Mouse (Mus musculus) cerebellum, postnatal 36 days (tissue): ENCODE measurements around the gene Scg5.
A peak's percentile ranks its signal among the peaks of the same experiment; 100 is the strongest.

Experiments used
- DNase-seq, 2 experiments: peaks; one replicate each; pipeline ENCODE4 v3.0.0; 2021 to 2022; ENCODE audit warnings: mixed read lengths in 2 of 2

Scg5 gene

GRCm38 (mm10) chr2:113828943-113829882 lies at the start of gene Scg5:
Gene Scg5 (minus strand): TSS chr2:113829121.
- peak; percentile 90 to 95 for DNase-seq

- DNase-seq, result no peak
Measured at GRCm38 (mm10) chr2:113870115-113870514, 41.2 kb upstream of the Scg5 start.

GRCm38 (mm10) chr2:113868404-113868803 lies 39.5 kb upstream of the Scg5 start:
- DNase-seq, result no peak

GRCm38 (mm10) chr2:113866155-113866554 lies 37.2 kb upstream of the Scg5 start:
- no peak for DNase-seq

GRCm38 (mm10) chr2:113849141-113849540 lies 20.2 kb upstream of the Scg5 start:
- DNase-seq, result no peak

GRCm38 (mm10) chr2:113848245-113849121 lies 19.6 kb upstream of the Scg5 start, which contains the start of gene Arhgap11a:
Gene Arhgap11a (minus strand): TSS chr2:113848661.
- peak; percentile 89 to 94 for DNase-seq

GRCm38 (mm10) chr2:113847678-113848244 lies 18.8 kb upstream of the Scg5 start:
- DNase-seq, result no peak

GRCm38 (mm10) chr2:113845081-113845480 lies 16.2 kb upstream of the Scg5 start:
- DNase-seq, result no peak

GRCm38 (mm10) chr2:113841656-113842437 lies 12.9 kb upstream of the Scg5 start:
- no peak for DNase-seq

- DNase-seq, result no peak
Measured at GRCm38 (mm10) chr2:113839488-113839887, 10.6 kb upstream of the Scg5 start.

GRCm38 (mm10) chr2:113835219-113835618 lies 6.3 kb upstream of the Scg5 start:
- no peak for DNase-seq

- DNase-seq, result no peak
Measured at GRCm38 (mm10) chr2:113828086-113828942, 607 bp downstream of the Scg5 start.

- DNase-seq, result peak in 1 of 2 experiments; percentile 50
Measured at GRCm38 (mm10) chr2:113823909-113824308, 5.0 kb downstream of the Scg5 start.

GRCm38 (mm10) chr2:113822367-113822766 lies 6.6 kb downstream of the Scg5 start:
- no peak for DNase-seq

GRCm38 (mm10) chr2:113821176-113821734 lies 7.7 kb downstream of the Scg5 start:
- DNase-seq, result no peak

- no peak for DNase-seq
Measured at GRCm38 (mm10) chr2:113820117-113820516, 8.8 kb downstream of the Scg5 start.

- DNase-seq, result no peak
Measured at GRCm38 (mm10) chr2:113817681-113818606, 11.0 kb downstream of the Scg5 start.

GRCm38 (mm10) chr2:113807640-113808039 lies 21.3 kb downstream of the Scg5 start:
- DNase-seq, result peak; percentile 76

GRCm38 (mm10) chr2:113806851-113807577 lies 21.9 kb downstream of the Scg5 start:
- DNase-seq, result peak; percentile 43 to 50
